Mouse (Mus musculus) brain, embryonic 14.5 days (tissue): ENCODE data around the gene Fstl3.

Experiments used
- CTCF ChIP-seq: fragments of 200-500 bp; IDR thresholded peaks from 2 replicates; pipeline ENCODE4 v1.5.1; 2012; ENCODE audit warnings: inconsistent platforms, mild to moderate bottlenecking, moderate library complexity, borderline replicate concordance; ENCODE audit not compliant: insufficient read depth, insufficient read length; ENCODE audit errors: extremely low read depth
- POLR2A ChIP-seq: fragments of 200-500 bp; IDR thresholded peaks from 2 replicates; pipeline ENCODE4 v1.6.1; 2012; ENCODE audit warnings: mild to moderate bottlenecking, inconsistent platforms, borderline replicate concordance; ENCODE audit not compliant: poor library complexity, insufficient read depth, insufficient read length, severe bottlenecking; ENCODE audit errors: extremely low read depth

GRCm38 (mm10) chr10:79755854-79756253 is 21.2 kb upstream of the Fstl3 start:
- TF ChIP-seq CTCF (no peak), POLR2A (no peak)
